Mouse (Mus musculus): Measurements from ENCODE around the gene Ptpro. TPM values are rescaled to one million over a fixed set of nuclear protein-coding genes. Genes with fewer than 3 reads are reported as not detected.
"Not testable (repeated sequence)": the region's sequence is repeated elsewhere in the genome, so short reads cannot be mapped to it uniquely, and the experiment has no call there.

The Ptpro gene
- polyA plus RNA-seq, 1 experiment from 2014 or later: 45.8 TPM

- Histone ChIP-seq H3K27ac (replicated peaks) (peak overlapping the region; percentile 28; the same call in 1 of the 2 replicates), H3K9me3 (no peaks in the 10 kb centered on the region), H3K4me1 (replicated peaks) (peaks cover 27% of the 10 kb centered on the region), H3K9ac (no peak overlapping the region), H3K4me3 (no peak overlapping the region), H3K4me2 (no peak overlapping the region), H3K27me3 (no peaks in the 10 kb centered on the region), H3K36me3 (peaks cover 10% of the 10 kb centered on the region)
- 42% methylated on average over 14 of the region's 14 CpGs for WGBS
- peak; percentile 61; the same call in 1 of the 2 replicates for ATAC-seq (ENCODE audit: low read depth)
These were observed 181.5 kb downstream of the Ptpro start for GRCm38 (mm10) chr6:137433521-137434137.

- Histone ChIP-seq H3K27me3 (peaks cover 15% of the 10 kb centered on the region), H3K27ac (replicated peaks) (no peak overlapping the region; the same call in 1 of the 2 replicates), H3K9ac (no peak overlapping the region), H3K4me2 (no peak overlapping the region), H3K9me3 (no peaks in the 10 kb centered on the region), H3K4me3 (no peak overlapping the region), H3K36me3 (peaks cover 7% of the 10 kb centered on the region), H3K4me1 (replicated peaks) (peaks cover 27% of the 10 kb centered on the region)
- 40% methylated on average over 4 of the region's 4 CpGs for WGBS
- peak; percentile 41 for ATAC-seq (ENCODE audit: low read depth)
These were observed 185.4 kb downstream of the Ptpro start for GRCm38 (mm10) chr6:137437486-137437885.

GRCm38 (mm10) chr6:137437902-137438580 lies 185.9 kb downstream of the Ptpro start:
- Histone ChIP-seq H3K4me2 (no peak overlapping the region), H3K4me3 (no peak overlapping the region), H3K27me3 (peaks cover 15% of the 10 kb centered on the region), H3K4me1 (replicated peaks) (peaks cover 27% of the 10 kb centered on the region), H3K9ac (no peak overlapping the region), H3K36me3 (peaks cover 13% of the 10 kb centered on the region), H3K27ac (replicated peaks) (no peak overlapping the region; the same call in 1 of the 2 replicates), H3K9me3 (no peaks in the 10 kb centered on the region)
- 10% methylated on average over 16 of the region's 16 CpGs for WGBS
- peak; percentile 86 for ATAC-seq (ENCODE audit: low read depth)

GRCm38 (mm10) chr6:137440559-137441486 lies 188.7 kb downstream of the Ptpro start:
- peaks cover 15% of the 10 kb centered on the region for H3K27me3 ChIP-seq
- H3K36me3 ChIP-seq: peaks cover 30% of the 10 kb centered on the region
- H3K9ac ChIP-seq: no peak overlapping the region
- ATAC-seq (ENCODE audit: low read depth): no peak
- 88% methylated on average over 19 of the region's 19 CpGs for WGBS
- H3K4me1 ChIP-seq (replicated peaks): peaks cover 18% of the 10 kb centered on the region
- H3K9me3 ChIP-seq: no peaks in the 10 kb centered on the region
- H3K27ac ChIP-seq (replicated peaks): no peak overlapping the region
- no peak overlapping the region for H3K4me3 ChIP-seq
- H3K4me2 ChIP-seq: no peak overlapping the region

- Histone ChIP-seq H3K9ac (no peak overlapping the region), H3K4me2 (no peak overlapping the region), H3K27ac (replicated peaks) (no peak overlapping the region), H3K36me3 (peaks cover 30% of the 10 kb centered on the region), H3K4me1 (replicated peaks) (peaks cover 2% of the 10 kb centered on the region), H3K4me3 (no peak overlapping the region), H3K9me3 (no peaks in the 10 kb centered on the region), H3K27me3 (peaks cover 15% of the 10 kb centered on the region)
- WGBS: 95% methylated on average over 12 of the region's 12 CpGs
- ATAC-seq (ENCODE audit: low read depth): no peak
These were observed 191.0 kb downstream of the Ptpro start for GRCm38 (mm10) chr6:137443089-137443488.

- H3K9me3 ChIP-seq; H3K4me2 ChIP-seq; H3K4me1 ChIP-seq (replicated peaks); H3K27ac ChIP-seq (replicated peaks); H3K27me3 ChIP-seq; ATAC-seq (ENCODE audit: low read depth); H3K9ac ChIP-seq; H3K4me3 ChIP-seq: not testable (repeated sequence)
- H3K36me3 ChIP-seq: peaks cover 35% of the 10 kb centered on the region
- 73% methylated on average over 7 of the region's 7 CpGs for WGBS
These were observed 194.0 kb downstream of the Ptpro start for GRCm38 (mm10) chr6:137446116-137446515.

GRCm38 (mm10) chr6:137455537-137456041 lies 203.5 kb downstream of the Ptpro start:
- H3K4me2 ChIP-seq: no peak overlapping the region
- 0 out of 2 replicates have a peak overlapping the region, but pooled peaks have one; percentile 9 for H3K9ac ChIP-seq
- WGBS: 10% methylated on average over 10 of the region's 10 CpGs
- H3K36me3 ChIP-seq: peaks cover 11% of the 10 kb centered on the region
- ATAC-seq (ENCODE audit: low read depth): peak; percentile 89
- no peak overlapping the region for H3K4me3 ChIP-seq
- H3K9me3 ChIP-seq: no peaks in the 10 kb centered on the region
- H3K4me1 ChIP-seq (replicated peaks): peaks cover 3% of the 10 kb centered on the region; the same call in 1 of the 2 replicates
- no peaks in the 10 kb centered on the region for H3K27me3 ChIP-seq
- H3K27ac ChIP-seq (replicated peaks): no peak overlapping the region

- 75% methylated on average over 7 of the region's 7 CpGs for WGBS
- H3K9ac ChIP-seq: no peak overlapping the region
- H3K36me3 ChIP-seq: peaks cover 10% of the 10 kb centered on the region
- no peaks in the 10 kb centered on the region for H3K9me3 ChIP-seq
- ATAC-seq (ENCODE audit: low read depth): no peak; the same call in 1 of the 2 replicates
- H3K27me3 ChIP-seq: no peaks in the 10 kb centered on the region
- H3K4me2 ChIP-seq: no peak overlapping the region
- no peak overlapping the region for H3K4me3 ChIP-seq
- H3K4me1 ChIP-seq (replicated peaks): peaks cover 3% of the 10 kb centered on the region; the same call in 1 of the 2 replicates
- no peak overlapping the region for H3K27ac ChIP-seq (replicated peaks)
These were observed 203.9 kb downstream of the Ptpro start for GRCm38 (mm10) chr6:137456064-137456463.

GRCm38 (mm10) chr6:137457210-137457609 lies 205.1 kb downstream of the Ptpro start:
- no peak overlapping the region for H3K4me2 ChIP-seq
- WGBS: 70% methylated on average over 7 of the region's 7 CpGs
- no peak for ATAC-seq (ENCODE audit: low read depth)
- H3K4me1 ChIP-seq (replicated peaks): peaks cover 3% of the 10 kb centered on the region; the same call in 1 of the 2 replicates
- H3K27ac ChIP-seq (replicated peaks): no peak overlapping the region
- H3K36me3 ChIP-seq: peaks cover 16% of the 10 kb centered on the region
- H3K9ac ChIP-seq: no peak overlapping the region
- no peaks in the 10 kb centered on the region for H3K27me3 ChIP-seq
- H3K4me3 ChIP-seq: no peak overlapping the region
- no peaks in the 10 kb centered on the region for H3K9me3 ChIP-seq

- Histone ChIP-seq H3K27ac (replicated peaks) (no peak overlapping the region), H3K4me3 (no peak overlapping the region), H3K4me2 (no peak overlapping the region), H3K27me3 (no peaks in the 10 kb centered on the region), H3K4me1 (replicated peaks) (peaks cover 3% of the 10 kb centered on the region; the same call in 1 of the 2 replicates), H3K36me3 (peaks cover 23% of the 10 kb centered on the region), H3K9me3 (no peaks in the 10 kb centered on the region), H3K9ac (no peak overlapping the region)
- ATAC-seq (ENCODE audit: low read depth): no peak
- 87% methylated on average over 7 of the region's 7 CpGs for WGBS
These were observed 206.0 kb downstream of the Ptpro start for GRCm38 (mm10) chr6:137458136-137458535.

GRCm38 (mm10) chr6:137463771-137464170 lies 211.7 kb downstream of the Ptpro start:
- ATAC-seq (ENCODE audit: low read depth): no peak
- Histone ChIP-seq H3K27ac (replicated peaks) (no peak overlapping the region), H3K9me3 (no peaks in the 10 kb centered on the region), H3K4me1 (replicated peaks) (0 out of 2 replicates have a peak, but pooled peaks cover 11% of the 10 kb centered on the region), H3K27me3 (no peaks in the 10 kb centered on the region), H3K9ac (no peak overlapping the region), H3K4me2 (no peak overlapping the region), H3K36me3 (peaks cover 25% of the 10 kb centered on the region), H3K4me3 (no peak overlapping the region)
- 97% methylated on average over 5 of the region's 5 CpGs for WGBS
